Mouse (Mus musculus): Measurements from ENCODE around the gene Cdc42ep2.

DNA sequence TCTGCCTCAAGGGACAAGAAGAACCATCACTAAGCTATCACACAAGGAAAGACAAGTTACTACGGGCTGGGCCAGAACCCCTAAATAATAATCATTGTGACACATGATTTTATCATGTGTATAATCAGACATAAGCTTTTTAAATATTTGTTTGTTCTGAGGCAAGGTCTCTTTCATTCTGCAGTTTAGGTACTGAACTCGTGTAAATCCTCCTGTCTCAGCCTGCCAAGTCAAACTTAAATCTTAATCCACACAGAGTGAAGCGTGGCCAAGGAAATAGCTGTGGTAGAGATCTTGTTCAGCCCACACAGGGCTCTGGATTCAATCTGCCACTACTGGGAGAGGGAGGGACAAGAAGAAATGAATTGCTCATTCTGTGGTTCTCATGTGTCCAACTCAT lies 17.3 kb downstream of the Cdc42ep2 start:
- TF ChIP-seq CTCF (IDR thresholded peaks at IDR 0.05; ENCODE audit: insufficient read depth, low read depth, low read length) (no peak), POLR2A (IDR thresholded peaks at IDR 0.05; ENCODE audit: insufficient read depth, low read depth, low read length) (no peak)
